Mouse (Mus musculus): Measurements from ENCODE around the gene Clec11a.

DNA sequence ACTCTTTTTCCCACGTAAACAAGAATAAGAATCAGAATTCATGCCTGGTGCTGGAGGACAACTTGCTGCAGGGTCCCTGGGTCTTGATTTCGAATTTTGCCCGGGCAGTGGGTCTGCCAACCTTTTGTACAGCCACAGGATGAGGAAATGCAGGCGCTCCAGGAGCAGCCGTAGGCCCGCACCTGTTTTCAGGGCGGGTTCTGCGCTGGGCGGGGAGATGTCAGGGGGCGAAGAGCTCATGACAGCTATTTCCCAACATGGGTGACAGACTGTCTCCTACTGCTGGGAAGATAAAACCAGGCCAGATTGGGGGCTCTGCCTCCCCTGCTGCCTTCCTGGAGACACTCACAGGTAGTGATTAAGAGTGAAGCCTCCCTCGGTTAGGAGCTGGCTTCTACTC is 32.6 kb downstream of the Clec11a start:
- TF ChIP-seq EP300 (IDR thresholded peaks at IDR 0.05; ENCODE audit: low read depth) = no peak
- TF ChIP-seq CTCF (IDR thresholded peaks at IDR 0.05; ENCODE audit: low read depth) = no peak

All from liver, postnatal 0 days (tissue).